Mouse (Mus musculus) bone marrow, adult 2 months (tissue): ENCODE measurements around the gene Nin.

ENCODE experiments used
- CTCF ChIP-seq: fragments of 200-500 bp; IDR thresholded peaks from 2 replicates; pipeline ENCODE4 v1.5.1; 2011; ENCODE audit warnings: low read length, control low read depth; ENCODE audit not compliant: control insufficient read depth, insufficient read depth
- POLR2A ChIP-seq: fragments of 200-500 bp; IDR thresholded peaks from 2 replicates; pipeline ENCODE4 v1.6.1; 2011; ENCODE audit warnings: low read depth, mild to moderate bottlenecking, control low read depth, low read length, borderline replicate concordance; ENCODE audit not compliant: control insufficient read depth

DNA sequence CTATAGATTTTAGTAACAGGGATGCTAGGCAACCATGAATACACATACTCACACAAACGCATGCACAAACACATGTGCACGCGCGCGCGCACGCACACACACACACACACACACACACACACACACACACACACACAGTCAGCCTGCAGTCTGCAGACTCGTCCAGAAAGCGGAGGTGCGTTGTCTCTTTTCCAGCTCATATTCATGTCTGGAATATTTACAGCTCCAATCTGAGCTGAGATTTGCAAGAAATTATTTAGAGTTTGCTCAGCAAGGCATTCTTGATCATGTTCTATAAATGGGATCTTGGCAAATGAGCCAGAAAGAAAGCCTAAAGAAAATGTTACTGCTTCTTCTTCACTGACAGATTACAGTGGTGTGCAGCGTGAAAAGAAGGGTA is 37.0 kb downstream of the Nin start:
- no peak for TF ChIP-seq POLR2A
- TF ChIP-seq CTCF: no peak
